Mouse (Mus musculus) NIH3T3 (cell line): ENCODE data around the gene Dcst2.
A peak's percentile ranks its signal among the peaks of the same experiment; 100 is the strongest.

Experiments used
- DNase-seq: peaks from one replicate; pipeline ENCODE4 v3.0.0-alpha.2; 2012; ENCODE audit warnings: low read depth

Dcst2 gene

GRCm38 (mm10) chr3:89332013-89332412 is 29.8 kb upstream of the Dcst2 start:
- no peak for DNase-seq

- no peak for DNase-seq
These were observed 29.3 kb upstream of the Dcst2 start for GRCm38 (mm10) chr3:89332476-89332875.

- no peak for DNase-seq
These were observed 28.7 kb upstream of the Dcst2 start for GRCm38 (mm10) chr3:89333053-89333452.

- no peak for DNase-seq
These were observed 25.2 kb upstream of the Dcst2 start for GRCm38 (mm10) chr3:89336529-89336928.

- DNase-seq, result peak; percentile 36
These were observed 24.6 kb upstream of the Dcst2 start for GRCm38 (mm10) chr3:89337062-89337720.

GRCm38 (mm10) chr3:89337721-89338578 is 23.8 kb upstream of the Dcst2 start, which contains the start of gene Efna4:
Efna4 (minus strand) TSS chr3:89338028.
- DNase-seq, result peak; percentile 84

GRCm38 (mm10) chr3:89339416-89339815 is 22.4 kb upstream of the Dcst2 start:
- peak; percentile 85 for DNase-seq

- peak; percentile 86 for DNase-seq
These were observed 21.3 kb upstream of the Dcst2 start for GRCm38 (mm10) chr3:89340465-89340864.

GRCm38 (mm10) chr3:89341794-89342193 is 20.0 kb upstream of the Dcst2 start:
- no peak for DNase-seq

GRCm38 (mm10) chr3:89343279-89343678 is 18.5 kb upstream of the Dcst2 start:
- no peak for DNase-seq

GRCm38 (mm10) chr3:89346815-89347540 is 14.8 kb upstream of the Dcst2 start:
- DNase-seq, result no peak

GRCm38 (mm10) chr3:89347916-89348315 is 13.9 kb upstream of the Dcst2 start:
- no peak for DNase-seq

GRCm38 (mm10) chr3:89348911-89349868 is 12.6 kb upstream of the Dcst2 start:
- peak; percentile 77 for DNase-seq

GRCm38 (mm10) chr3:89349869-89350501 is 11.8 kb upstream of the Dcst2 start, which contains the start of gene Adam15:
Adam15 (minus strand) TSS chr3:89349996.
- peak; percentile 91 for DNase-seq

GRCm38 (mm10) chr3:89351271-89351670 is 10.5 kb upstream of the Dcst2 start:
- no peak for DNase-seq

GRCm38 (mm10) chr3:89354816-89355511 is 6.8 kb upstream of the Dcst2 start:
- DNase-seq, result peak; percentile 93

- no peak for DNase-seq
These were observed 6.3 kb upstream of the Dcst2 start for GRCm38 (mm10) chr3:89355512-89355902.

GRCm38 (mm10) chr3:89356029-89356428 is 5.7 kb upstream of the Dcst2 start:
- DNase-seq, result no peak

- DNase-seq, result peak; percentile 59
These were observed 2.1 kb upstream of the Dcst2 start for GRCm38 (mm10) chr3:89359630-89360029.

- DNase-seq, result no peak
These were observed 1.5 kb upstream of the Dcst2 start for GRCm38 (mm10) chr3:89360237-89360636.
